Mouse (Mus musculus): Measurements from ENCODE around the gene Ooep. TPM values are rescaled to one million over a fixed set of nuclear protein-coding genes. Genes with fewer than 3 reads are reported as not detected.

The Ooep gene
- total and polyA plus RNA-seq, 3 experiments, result not detected

- Histone ChIP-seq H3K27ac (ENCODE audit: insufficient read depth, low read depth) (no peak overlapping the region), H3K9ac (ENCODE audit: insufficient read depth, low read depth) (no peak overlapping the region), H3K79me2 (replicated peaks; ENCODE audit: control insufficient read depth, extremely low read depth, insufficient read depth, poor library complexity, severe bottlenecking) (no peaks in the 10 kb centered on the region), H3K9me3 (replicated peaks; ENCODE audit: low read length) (peaks cover 3% of the 10 kb centered on the region), H3K36me3 (replicated peaks in 1 of 2; ENCODE audit: control insufficient read depth in 1 of 2, insufficient read depth in 1 of 2, low read length in 1 of 2) (no peaks in the 10 kb centered on the region), H3K4me3 (replicated peaks in 1 of 3; ENCODE audit: low read depth in 2 of 3, low read length in 2 of 3, poor library complexity in 1 of 3) (no peak overlapping the region), H3K4me2 (ENCODE audit: insufficient read depth, low read depth, poor library complexity, severe bottlenecking) (no peak overlapping the region), H3K27me3 (replicated peaks) (peaks cover 18% of the 10 kb centered on the region), H3K4me1 (ENCODE audit: control insufficient read depth in 1 of 2, insufficient read depth in 2 of 2) (peaks cover 3 to 5% of the 10 kb centered on the region in 2 experiments; a peak in 2 of 4 replicates)
- dilution Hi-C loops (cut with MboI; ENCODE audit: extremely low pct_ligation_motif_present, extremely low pct_unique_long_range_greater_than_20kb, low sequenced_read_pairs) (no loop called here), in situ Hi-C loops (cut with MboI; ENCODE audit: low pct_ligation_motif_present, low pct_unique_long_range_greater_than_20kb, low sequenced_read_pairs) (no loop called here)
- no peak for TF ChIP-seq MXI1 (IDR thresholded peaks at IDR 0.05; ENCODE audit: low read depth, low read length)
- TF ChIP-seq KAT2A (IDR thresholded peaks at IDR 0.05; ENCODE audit: insufficient replicate concordance, low read length), result no peak
- TF ChIP-seq ZNF384 (IDR thresholded peaks at IDR 0.05; ENCODE audit: low read depth, low read length), result no peak
- no peak for TF ChIP-seq JUND (conservative IDR thresholded peaks at IDR 0.05; ENCODE audit: low read depth, low read length)
- no peak for TF ChIP-seq HCFC1 (IDR thresholded peaks at IDR 0.05; ENCODE audit: low read depth, low read length)
- TF ChIP-seq POLR2AphosphoS2 (IDR thresholded peaks at IDR 0.05; ENCODE audit: low read depth, low read length), result no peak
- no peak for TF ChIP-seq SMC3 (IDR thresholded peaks at IDR 0.05; ENCODE audit: low read depth, low read length)
- no peak for TF ChIP-seq GABPA (IDR thresholded peaks at IDR 0.05; ENCODE audit: insufficient replicate concordance, low read depth, low read length)
- no peak for TF ChIP-seq ELF1 (IDR thresholded peaks at IDR 0.05; ENCODE audit: low read depth, low read length)
- TF ChIP-seq ZKSCAN1 (IDR thresholded peaks at IDR 0.05; ENCODE audit: borderline replicate concordance, low read depth, low read length), result no peak
- no peak for TF ChIP-seq SIN3A (IDR thresholded peaks at IDR 0.05; ENCODE audit: low read length)
- no peak for TF ChIP-seq MAFK (IDR thresholded peaks at IDR 0.05; ENCODE audit: insufficient replicate concordance, low read length)
- no peak for TF ChIP-seq ETS1 (conservative IDR thresholded peaks at IDR 0.05; ENCODE audit: low read depth, low read length)
- no peak for TF ChIP-seq BHLHE40 (IDR thresholded peaks at IDR 0.05; ENCODE audit: low read depth, low read length)
- no peak for TF ChIP-seq JUN (IDR thresholded peaks at IDR 0.05; ENCODE audit: insufficient read depth, low read depth, low read length)
- TF ChIP-seq PAX5 (IDR thresholded peaks at IDR 0.05; ENCODE audit: low read length), result no peak
- DNase-seq (ENCODE audit: extremely low read depth), result no peak
Measured at GRCm38 (mm10) chr9:78389981-78390380, 11.5 kb upstream of the Ooep start.

- Histone ChIP-seq H3K79me2 (replicated peaks; ENCODE audit: control insufficient read depth, extremely low read depth, insufficient read depth, poor library complexity, severe bottlenecking) (no peaks in the 10 kb centered on the region), H3K9ac (ENCODE audit: insufficient read depth, low read depth) (no peak overlapping the region), H3K27me3 (replicated peaks) (peaks cover 17% of the 10 kb centered on the region), H3K9me3 (replicated peaks; ENCODE audit: low read length) (peaks cover 3% of the 10 kb centered on the region), H3K4me1 (ENCODE audit: control insufficient read depth in 1 of 2, insufficient read depth in 2 of 2) (peaks cover 3 to 5% of the 10 kb centered on the region in 2 experiments; a peak in 2 of 4 replicates), H3K4me3 (replicated peaks in 1 of 3; ENCODE audit: low read depth in 2 of 3, low read length in 2 of 3, poor library complexity in 1 of 3) (no peak overlapping the region), H3K4me2 (ENCODE audit: insufficient read depth, low read depth, poor library complexity, severe bottlenecking) (no peak overlapping the region), H3K27ac (ENCODE audit: insufficient read depth, low read depth) (no peak overlapping the region), H3K36me3 (replicated peaks in 1 of 2; ENCODE audit: control insufficient read depth in 1 of 2, insufficient read depth in 1 of 2, low read length in 1 of 2) (no peaks in the 10 kb centered on the region)
- DNase-seq (ENCODE audit: extremely low read depth), result peak; percentile 34
- TF ChIP-seq IRF4 (IDR thresholded peaks at IDR 0.05; ENCODE audit: low read depth, low read length) (peak; percentile 65), ELF1 (IDR thresholded peaks at IDR 0.05; ENCODE audit: low read depth, low read length) (no peak), POLR2AphosphoS2 (IDR thresholded peaks at IDR 0.05; ENCODE audit: low read depth, low read length) (no peak), ZMIZ1 (IDR thresholded peaks at IDR 0.05; ENCODE audit: low read depth, low read length) (no peak), RCOR1 (conservative IDR thresholded peaks at IDR 0.05; ENCODE audit: low read depth, low read length) (0 out of 2 replicates have a peak, but pooled peaks have one; percentile 26), EP300 (IDR thresholded peaks at IDR 0.05; ENCODE audit: low read length) (peak; percentile 88), USF2 (conservative IDR thresholded peaks at IDR 0.05; ENCODE audit: low read depth, low read length) (no peak), JUN (IDR thresholded peaks at IDR 0.05; ENCODE audit: insufficient read depth, low read depth, low read length) (peak; percentile 72), MAZ (IDR thresholded peaks at IDR 0.05; ENCODE audit: low read depth, low read length) (no peak), MXI1 (IDR thresholded peaks at IDR 0.05; ENCODE audit: low read depth, low read length) (no peak), MAFK (IDR thresholded peaks at IDR 0.05; ENCODE audit: insufficient replicate concordance, low read length) (peak; percentile 60; the same call in 1 of the 2 replicates), MYC (IDR thresholded peaks at IDR 0.05; ENCODE audit: low read depth, low read length) (peak; percentile 42; the same call in 1 of the 2 replicates), BHLHE40 (IDR thresholded peaks at IDR 0.05; ENCODE audit: low read depth, low read length) (peak; percentile 55), UBTF (IDR thresholded peaks at IDR 0.05; ENCODE audit: low read depth, low read length) (no peak), JUND (conservative IDR thresholded peaks at IDR 0.05; ENCODE audit: low read depth, low read length) (peak; percentile 87)
- in situ Hi-C loops (cut with MboI; ENCODE audit: low pct_ligation_motif_present, low pct_unique_long_range_greater_than_20kb, low sequenced_read_pairs), result no loop called here
- dilution Hi-C loops (cut with MboI; ENCODE audit: extremely low pct_ligation_motif_present, extremely low pct_unique_long_range_greater_than_20kb, low sequenced_read_pairs), result no loop called here
Measured at GRCm38 (mm10) chr9:78386947-78387346, 8.4 kb upstream of the Ooep start.

All from CH12.LX (cell line).